Mouse (Mus musculus): Measurements from ENCODE around the gene Fkbp5. TPM values are rescaled to one million over a fixed set of nuclear protein-coding genes. Genes with fewer than 3 reads are reported as not detected.

Fkbp5 gene
- polyA plus RNA-seq, 1 experiment from 2014 or later, result 12.8 TPM

GRCm38 (mm10) chr17:28386150-28386905 is 131.0 kb downstream of the Fkbp5 start:
- no peaks in the 10 kb centered on the region for H3K4me1 ChIP-seq (ENCODE audit: control insufficient read depth, insufficient read depth, low read length)
- H3K9ac ChIP-seq (replicated peaks; ENCODE audit: low read length), result no peak overlapping the region
- WGBS, result 6% methylated on average over 23 of the region's 23 CpGs
- peak overlapping the region; percentile 30; the same call in 1 of the 2 replicates for H3K4me2 ChIP-seq (ENCODE audit: low read depth, low read length)
- ATAC-seq (replicated peaks; ENCODE audit: insufficient number of reproducible peaks, low FRiP score, low TSS enrichment, low read depth), result peak; percentile 18; the same call in 1 of the 2 replicates
- no peak overlapping the region for H3K4me3 ChIP-seq (ENCODE audit: low read depth, low read length)
- peaks cover 5% of the 10 kb centered on the region for H3K27me3 ChIP-seq (ENCODE audit: control insufficient read depth, insufficient read depth, low read length)
- H3K27ac ChIP-seq (replicated peaks; ENCODE audit: low read depth, low read length), result no peak overlapping the region
- peak; percentile 92 for DNase-seq (ENCODE audit: low spot score)
- H3K9me3 ChIP-seq (replicated peaks; ENCODE audit: control insufficient read depth, low read length), result no peaks in the 10 kb centered on the region
- no peaks in the 10 kb centered on the region for H3K36me3 ChIP-seq (replicated peaks; ENCODE audit: control insufficient read depth, insufficient read depth, low read depth, low read length)

GRCm38 (mm10) chr17:28384298-28384697 is 133.0 kb downstream of the Fkbp5 start:
- ATAC-seq (replicated peaks; ENCODE audit: insufficient number of reproducible peaks, low FRiP score, low TSS enrichment, low read depth) (no peak), DNase-seq (ENCODE audit: low spot score) (peak; percentile 41)
- no peaks in the 10 kb centered on the region for H3K36me3 ChIP-seq (replicated peaks; ENCODE audit: control insufficient read depth, insufficient read depth, low read depth, low read length)
- no peak overlapping the region for H3K4me2 ChIP-seq (ENCODE audit: low read depth, low read length)
- H3K4me3 ChIP-seq (ENCODE audit: low read depth, low read length), result no peak overlapping the region
- 64% methylated on average over 4 of the region's 4 CpGs for WGBS
- H3K4me1 ChIP-seq (ENCODE audit: control insufficient read depth, insufficient read depth, low read length), result no peaks in the 10 kb centered on the region
- H3K27ac ChIP-seq (replicated peaks; ENCODE audit: low read depth, low read length), result no peak overlapping the region
- peaks cover 5% of the 10 kb centered on the region for H3K27me3 ChIP-seq (ENCODE audit: control insufficient read depth, insufficient read depth, low read length)
- H3K9ac ChIP-seq (replicated peaks; ENCODE audit: low read length), result no peak overlapping the region
- no peaks in the 10 kb centered on the region for H3K9me3 ChIP-seq (replicated peaks; ENCODE audit: control insufficient read depth, low read length)

- H3K4me2 ChIP-seq (ENCODE audit: low read depth, low read length), result no peak overlapping the region
- H3K4me3 ChIP-seq (ENCODE audit: low read depth, low read length), result no peak overlapping the region
- H3K27ac ChIP-seq (replicated peaks; ENCODE audit: low read depth, low read length), result no peak overlapping the region
- H3K4me1 ChIP-seq (ENCODE audit: control insufficient read depth, insufficient read depth, low read length), result no peaks in the 10 kb centered on the region
- ATAC-seq (replicated peaks; ENCODE audit: insufficient number of reproducible peaks, low FRiP score, low TSS enrichment, low read depth), result no peak
- H3K9me3 ChIP-seq (replicated peaks; ENCODE audit: control insufficient read depth, low read length), result no peaks in the 10 kb centered on the region
- H3K27me3 ChIP-seq (ENCODE audit: control insufficient read depth, insufficient read depth, low read length), result peaks cover 3% of the 10 kb centered on the region
- 10% methylated on average over 6 of the region's 6 CpGs for WGBS
- DNase-seq (ENCODE audit: low spot score), result no peak
- H3K9ac ChIP-seq (replicated peaks; ENCODE audit: low read length), result no peak overlapping the region
- no peaks in the 10 kb centered on the region for H3K36me3 ChIP-seq (replicated peaks; ENCODE audit: control insufficient read depth, insufficient read depth, low read depth, low read length)
Measured at GRCm38 (mm10) chr17:28380255-28380654, 137.1 kb downstream of the Fkbp5 start.

GRCm38 (mm10) chr17:28375592-28376061 is 141.7 kb downstream of the Fkbp5 start:
- Histone ChIP-seq H3K27me3 (ENCODE audit: control insufficient read depth, insufficient read depth, low read length) (peaks cover 13% of the 10 kb centered on the region), H3K4me2 (ENCODE audit: low read depth, low read length) (no peak overlapping the region)

GRCm38 (mm10) chr17:28374494-28374893 is 142.8 kb downstream of the Fkbp5 start:
- H3K9me3 ChIP-seq (replicated peaks; ENCODE audit: control insufficient read depth, low read length), result no peaks in the 10 kb centered on the region
- no peak overlapping the region for H3K4me3 ChIP-seq (ENCODE audit: low read depth, low read length)
- no peaks in the 10 kb centered on the region for H3K36me3 ChIP-seq (replicated peaks; ENCODE audit: control insufficient read depth, insufficient read depth, low read depth, low read length)
- H3K27me3 ChIP-seq (ENCODE audit: control insufficient read depth, insufficient read depth, low read length), result peaks cover 13% of the 10 kb centered on the region
- ATAC-seq (replicated peaks; ENCODE audit: insufficient number of reproducible peaks, low FRiP score, low TSS enrichment, low read depth) (no peak), DNase-seq (ENCODE audit: low spot score) (no peak)
- no peak overlapping the region for H3K9ac ChIP-seq (replicated peaks; ENCODE audit: low read length)
- H3K27ac ChIP-seq (replicated peaks; ENCODE audit: low read depth, low read length), result no peak overlapping the region
- H3K4me1 ChIP-seq (ENCODE audit: control insufficient read depth, insufficient read depth, low read length), result no peaks in the 10 kb centered on the region
- H3K4me2 ChIP-seq (ENCODE audit: low read depth, low read length), result no peak overlapping the region
- WGBS, result 17% methylated on average over 16 of the region's 16 CpGs

More at GRCm38 (mm10) chr17:28375592-28376061, 141.7 kb downstream of the Fkbp5 start:
- ATAC-seq (replicated peaks; ENCODE audit: insufficient number of reproducible peaks, low FRiP score, low TSS enrichment, low read depth) (no peak), DNase-seq (ENCODE audit: low spot score) (no peak)
- no peak overlapping the region for H3K27ac ChIP-seq (replicated peaks; ENCODE audit: low read depth, low read length)
- 14% methylated on average over 17 of the region's 17 CpGs for WGBS
- no peaks in the 10 kb centered on the region for H3K9me3 ChIP-seq (replicated peaks; ENCODE audit: control insufficient read depth, low read length)
- no peak overlapping the region for H3K9ac ChIP-seq (replicated peaks; ENCODE audit: low read length)
- no peak overlapping the region for H3K4me3 ChIP-seq (ENCODE audit: low read depth, low read length)
- no peaks in the 10 kb centered on the region for H3K4me1 ChIP-seq (ENCODE audit: control insufficient read depth, insufficient read depth, low read length)
- H3K36me3 ChIP-seq (replicated peaks; ENCODE audit: control insufficient read depth, insufficient read depth, low read depth, low read length), result no peaks in the 10 kb centered on the region

GRCm38 (mm10) chr17:28373821-28374220 is 143.5 kb downstream of the Fkbp5 start:
- Histone ChIP-seq H3K4me1 (ENCODE audit: control insufficient read depth, insufficient read depth, low read length) (no peaks in the 10 kb centered on the region), H3K4me2 (ENCODE audit: low read depth, low read length) (no peak overlapping the region), H3K4me3 (ENCODE audit: low read depth, low read length) (no peak overlapping the region), H3K9me3 (replicated peaks; ENCODE audit: control insufficient read depth, low read length) (no peaks in the 10 kb centered on the region), H3K27me3 (ENCODE audit: control insufficient read depth, insufficient read depth, low read length) (peaks cover 13% of the 10 kb centered on the region), H3K36me3 (replicated peaks; ENCODE audit: control insufficient read depth, insufficient read depth, low read depth, low read length) (no peaks in the 10 kb centered on the region), H3K27ac (replicated peaks; ENCODE audit: low read depth, low read length) (no peak overlapping the region), H3K9ac (replicated peaks; ENCODE audit: low read length) (no peak overlapping the region)
- DNase-seq (ENCODE audit: low spot score), result peak; percentile 66
- peak; percentile 62 for ATAC-seq (replicated peaks; ENCODE audit: insufficient number of reproducible peaks, low FRiP score, low TSS enrichment, low read depth)
- WGBS, result 16% methylated on average over 10 of the region's 10 CpGs

GRCm38 (mm10) chr17:28371941-28372340 is 145.4 kb downstream of the Fkbp5 start:
- DNase-seq (ENCODE audit: low spot score) (no peak), ATAC-seq (replicated peaks; ENCODE audit: insufficient number of reproducible peaks, low FRiP score, low TSS enrichment, low read depth) (no peak)
- H3K4me3 ChIP-seq (ENCODE audit: low read depth, low read length), result no peak overlapping the region
- H3K4me1 ChIP-seq (ENCODE audit: control insufficient read depth, insufficient read depth, low read length), result no peaks in the 10 kb centered on the region
- no peak overlapping the region for H3K27ac ChIP-seq (replicated peaks; ENCODE audit: low read depth, low read length)
- no peaks in the 10 kb centered on the region for H3K9me3 ChIP-seq (replicated peaks; ENCODE audit: control insufficient read depth, low read length)
- no peak overlapping the region for H3K9ac ChIP-seq (replicated peaks; ENCODE audit: low read length)
- H3K36me3 ChIP-seq (replicated peaks; ENCODE audit: control insufficient read depth, insufficient read depth, low read depth, low read length), result no peaks in the 10 kb centered on the region
- peaks cover 13% of the 10 kb centered on the region for H3K27me3 ChIP-seq (ENCODE audit: control insufficient read depth, insufficient read depth, low read length)
- H3K4me2 ChIP-seq (ENCODE audit: low read depth, low read length), result no peak overlapping the region
- 63% methylated on average over 1 of the region's 1 CpGs for WGBS

- H3K27me3 ChIP-seq (ENCODE audit: control insufficient read depth, insufficient read depth, low read length), result peaks cover 13% of the 10 kb centered on the region
- ATAC-seq (replicated peaks; ENCODE audit: insufficient number of reproducible peaks, low FRiP score, low TSS enrichment, low read depth) (no peak), DNase-seq (ENCODE audit: low spot score) (no peak)
- no peak overlapping the region for H3K27ac ChIP-seq (replicated peaks; ENCODE audit: low read depth, low read length)
- no peak overlapping the region for H3K9ac ChIP-seq (replicated peaks; ENCODE audit: low read length)
- WGBS, result 70% methylated on average over 2 of the region's 2 CpGs
- H3K36me3 ChIP-seq (replicated peaks; ENCODE audit: control insufficient read depth, insufficient read depth, low read depth, low read length), result no peaks in the 10 kb centered on the region
- H3K4me3 ChIP-seq (ENCODE audit: low read depth, low read length), result no peak overlapping the region
- no peak overlapping the region for H3K4me2 ChIP-seq (ENCODE audit: low read depth, low read length)
- no peaks in the 10 kb centered on the region for H3K9me3 ChIP-seq (replicated peaks; ENCODE audit: control insufficient read depth, low read length)
- no peaks in the 10 kb centered on the region for H3K4me1 ChIP-seq (ENCODE audit: control insufficient read depth, insufficient read depth, low read length)
Measured at GRCm38 (mm10) chr17:28371286-28371685, 146.0 kb downstream of the Fkbp5 start.

Data from embryonic facial prominence, embryonic 11.5 days (tissue).